In the genomic region with DNA sequence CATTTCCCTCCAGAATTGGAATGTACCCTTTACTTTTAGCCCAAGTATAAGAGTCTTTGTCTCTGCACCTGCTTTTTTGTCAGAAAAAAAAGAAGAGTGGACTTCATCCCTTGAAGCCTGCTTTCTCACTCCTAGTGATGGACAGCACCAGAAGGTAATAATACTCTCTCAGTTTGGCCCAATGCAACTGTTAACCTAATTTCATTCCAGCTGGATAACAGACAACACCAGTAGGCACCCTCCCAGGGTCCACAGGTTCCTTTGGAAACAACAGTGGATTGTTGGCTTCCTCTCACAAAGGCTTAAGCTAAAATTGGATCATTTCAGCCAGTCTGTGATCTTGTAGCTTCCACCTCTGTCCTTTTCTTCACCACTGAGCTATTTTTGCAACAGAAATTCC, we compare ENCODE assay signal across 34 mouse cellular contexts.
"Had no signal": no experiment of that assay in that cellular context is flagged by ENCODE, and none has a peak within 500 bp of the region (broad histone marks: within the 10 kb centered on the region; RNA-seq: fewer than 3 reads in every experiment).

No protein-coding gene starts in this region.

- H3K4me3 ChIP-seq: heart, embryonic 12.5 days; heart, embryonic 13.5 days; heart, embryonic 15.5 days; hindbrain, embryonic 10.5 days; hindbrain, embryonic 12.5 days; hindbrain, embryonic 13.5 days; hindbrain, embryonic 15.5 days; intestine, embryonic 15.5 days; kidney, embryonic 15.5 days; layer of hippocampus, adult 2 months; left cerebral cortex, adult 2 months had no signal

- H3K36me3 ChIP-seq: heart, embryonic 12.5 days; heart, embryonic 13.5 days; heart, embryonic 15.5 days; hindbrain, embryonic 10.5 days; hindbrain, embryonic 12.5 days; hindbrain, embryonic 13.5 days; hindbrain, embryonic 15.5 days; intestine, embryonic 15.5 days; kidney, embryonic 15.5 days had no signal

- H3K9ac ChIP-seq: heart, embryonic 12.5 days; heart, embryonic 13.5 days; heart, embryonic 15.5 days; hindbrain, embryonic 12.5 days; hindbrain, embryonic 13.5 days; hindbrain, embryonic 14.5 days; hindbrain, embryonic 15.5 days; intestine, embryonic 15.5 days; kidney, embryonic 15.5 days had no signal

- ATAC-seq: hindbrain, embryonic 16.5 days; hindbrain, postnatal 0 days; inflammation-experienced regulatory T-cells, adult 6 months; intestine, embryonic 15.5 days; intestine, embryonic 16.5 days; intestine, postnatal 0 days had no signal

- DNase-seq: heart, postnatal 10 days; heart, postnatal 14 days; heart, postnatal 36 days; heart, postnatal 4 days; kidney, adult 11 months; kidney, adult 18-20 months; kidney, adult 2 months; kidney, adult 8-10 months; kidney, adult 9 months; kidney, postnatal 10 days; kidney, postnatal 14 days; kidney, postnatal 25 days; kidney, postnatal 36 days; kidney, postnatal 4 days; layer of hippocampus, adult 9-11 months; layer of hippocampus, postnatal 36 days had no signal

- H3K4me1 ChIP-seq: heart, embryonic 15.5 days; hindbrain, embryonic 12.5 days; hindbrain, embryonic 13.5 days; hindbrain, embryonic 15.5 days; intestine, embryonic 15.5 days; kidney, embryonic 15.5 days had no signal

- H3K27ac ChIP-seq: heart, embryonic 13.5 days; heart, embryonic 15.5 days; hindbrain, embryonic 10.5 days; hindbrain, embryonic 12.5 days; hindbrain, embryonic 13.5 days; hindbrain, embryonic 14.5 days; hindbrain, embryonic 15.5 days; hindbrain, postnatal 0 days; intestine, embryonic 15.5 days; kidney, embryonic 15.5 days; kidney, postnatal 0 days; layer of hippocampus, adult 2 months; left cerebral cortex, adult 2 months had no signal

- H3K9me3 ChIP-seq: heart, embryonic 12.5 days; heart, embryonic 13.5 days; heart, embryonic 15.5 days; hindbrain, embryonic 10.5 days; hindbrain, embryonic 12.5 days; hindbrain, embryonic 15.5 days; intestine, embryonic 15.5 days; kidney, embryonic 15.5 days had no signal

- H3K4me2 ChIP-seq: heart, embryonic 12.5 days; heart, embryonic 13.5 days; heart, embryonic 15.5 days; hindbrain, embryonic 12.5 days; hindbrain, embryonic 13.5 days; hindbrain, embryonic 14.5 days; hindbrain, embryonic 15.5 days; intestine, embryonic 15.5 days; kidney, embryonic 15.5 days had no signal

- H3K27me3 ChIP-seq: heart, embryonic 12.5 days; heart, embryonic 13.5 days; heart, embryonic 15.5 days; hindbrain, embryonic 12.5 days; hindbrain, embryonic 13.5 days; hindbrain, embryonic 15.5 days; intestine, embryonic 15.5 days; kidney, embryonic 15.5 days had no signal
